Mouse (Mus musculus) lung, postnatal 0 days (tissue): ENCODE data around the gene Il23a.
A peak's percentile ranks its signal among the peaks of the same experiment; 100 is the strongest.

Experiments used
- CTCF ChIP-seq: IDR thresholded peaks from 2 replicates; pipeline ENCODE4 v1.5.1; 2016; ENCODE audit warnings: antibody characterized with exemption, mild to moderate bottlenecking
- EP300 ChIP-seq: IDR thresholded peaks from 2 replicates; pipeline ENCODE4 v1.6.1; 2016; ENCODE audit warnings: antibody characterized with exemption, mild to moderate bottlenecking, control low read depth

DNA sequence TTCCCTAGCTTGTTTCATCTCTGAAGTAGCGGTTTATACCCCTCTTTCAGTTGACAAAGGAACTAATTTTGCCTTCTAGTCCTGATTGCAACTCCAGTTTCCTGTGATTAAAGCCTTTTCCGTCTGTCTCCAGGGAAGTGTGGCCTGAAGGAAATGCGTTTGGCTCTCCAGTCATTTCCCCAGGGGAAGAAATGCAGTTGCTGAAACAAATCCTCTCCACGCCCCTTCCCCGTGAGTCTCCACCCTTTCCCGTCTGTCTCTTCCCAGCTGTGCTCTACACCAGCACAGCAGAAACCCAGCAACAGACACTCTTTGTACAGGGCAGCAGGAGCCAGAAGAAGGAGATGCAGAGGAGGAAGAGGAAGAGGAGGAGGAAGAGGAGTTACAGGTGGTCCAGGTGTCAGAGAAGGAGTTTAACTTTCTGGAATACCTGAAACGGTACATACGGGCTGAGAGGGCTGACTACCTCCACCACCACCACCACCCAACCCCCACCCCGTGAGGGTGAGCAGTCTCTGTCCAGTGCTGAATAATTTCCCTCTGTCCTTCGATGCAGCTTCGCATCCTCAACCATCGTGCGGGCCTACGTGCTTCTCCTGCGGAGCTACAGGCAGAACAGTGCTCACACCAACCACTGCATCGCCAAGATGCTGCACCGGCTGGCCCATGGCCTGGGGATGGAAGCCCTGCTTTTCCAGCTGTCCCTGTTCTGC, 51.4 kb downstream of the Il23a start:
- no peak for TF ChIP-seq CTCF
- TF ChIP-seq EP300 = peak; percentile 76
